Mouse (Mus musculus) CD4-positive, CD25-positive, alpha-beta regulatory T cell, adult 2 months (primary cell): ENCODE data around the gene Nr5a2.
"Not testable (repeated sequence)": the region's sequence is repeated elsewhere in the genome, so short reads cannot be mapped to it uniquely, and the experiment has no call there.

Experiments
- DNase-seq: peaks from one replicate; pipeline ENCODE4 v3.0.0-alpha.2; 2012; ENCODE audit warnings: low read depth, low spot score

The Nr5a2 gene

GRCm38 (mm10) chr1:136840512-136840911, 119.7 kb downstream of the Nr5a2 start:
- no peak for DNase-seq

- DNase-seq, result no peak
These were observed 121.0 kb downstream of the Nr5a2 start for GRCm38 (mm10) chr1:136839202-136839601.

- DNase-seq, result no peak
These were observed 127.7 kb downstream of the Nr5a2 start for GRCm38 (mm10) chr1:136832305-136833152.

GRCm38 (mm10) chr1:136830992-136831391, 129.3 kb downstream of the Nr5a2 start:
- peak; percentile 4 for DNase-seq

GRCm38 (mm10) chr1:136829931-136830330, 130.3 kb downstream of the Nr5a2 start:
- DNase-seq, result no peak

GRCm38 (mm10) chr1:136823897-136824296, 136.4 kb downstream of the Nr5a2 start:
- no peak for DNase-seq

- no peak for DNase-seq
These were observed 159.6 kb downstream of the Nr5a2 start for GRCm38 (mm10) chr1:136800625-136801024.

- DNase-seq, result no peak
These were observed 163.7 kb downstream of the Nr5a2 start for GRCm38 (mm10) chr1:136796361-136797090.

- DNase-seq, result not testable (repeated sequence)
These were observed 167.0 kb downstream of the Nr5a2 start for GRCm38 (mm10) chr1:136792957-136793883.
